Mouse (Mus musculus): ENCODE data around the gene Defb11. TPM values are rescaled to one million over a fixed set of nuclear protein-coding genes. Genes with fewer than 3 reads are reported as not detected.
"Not testable (repeated sequence)": the region's sequence is repeated elsewhere in the genome, so short reads cannot be mapped to it uniquely, and the experiment has no call there.

The Defb11 gene
- polyA plus RNA-seq (2014; fragmentation: Nextera tagmentation; extraction: Ambion mirVana): not detected in 2 replicates

DNA sequence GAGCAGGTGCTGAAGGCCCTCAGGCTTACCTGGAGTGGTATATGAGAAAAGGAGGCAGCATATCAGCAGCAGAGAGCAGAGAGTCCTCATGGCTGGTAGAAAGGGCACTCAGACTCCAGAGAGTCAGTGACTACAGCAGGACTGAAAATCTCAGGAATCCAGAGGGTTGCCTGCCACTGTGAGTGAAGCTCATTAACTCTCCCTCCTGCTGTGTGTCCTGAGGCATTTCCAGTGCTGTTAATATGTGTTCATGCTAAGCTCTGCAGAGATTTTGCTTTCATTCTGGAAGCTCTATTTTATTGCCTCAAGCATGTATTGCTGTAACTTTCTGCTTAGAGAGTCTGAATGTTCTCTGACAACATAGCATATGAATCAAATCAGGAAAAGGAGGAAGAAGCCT is at the start of gene Defb11:
Gene Defb11, minus strand, starts transcription at position 123 of the 400 bp plus-strand sequence.
- not testable (repeated sequence) for H3K9ac ChIP-seq (replicated peaks; ENCODE audit: low read length); H3K4me2 ChIP-seq (ENCODE audit: low read depth, low read length); DNase-seq (ENCODE audit: low spot score); H3K27me3 ChIP-seq (ENCODE audit: control insufficient read depth, insufficient read depth, low read length); H3K9me3 ChIP-seq (replicated peaks; ENCODE audit: control insufficient read depth, low read length); H3K36me3 ChIP-seq (replicated peaks; ENCODE audit: control insufficient read depth, insufficient read depth, low read depth, low read length); H3K4me3 ChIP-seq (ENCODE audit: low read depth, low read length); H3K4me1 ChIP-seq (ENCODE audit: control insufficient read depth, insufficient read depth, low read length); H3K27ac ChIP-seq (replicated peaks; ENCODE audit: low read depth, low read length); ATAC-seq (replicated peaks; ENCODE audit: insufficient number of reproducible peaks, low FRiP score, low TSS enrichment, low read depth)

DNA sequence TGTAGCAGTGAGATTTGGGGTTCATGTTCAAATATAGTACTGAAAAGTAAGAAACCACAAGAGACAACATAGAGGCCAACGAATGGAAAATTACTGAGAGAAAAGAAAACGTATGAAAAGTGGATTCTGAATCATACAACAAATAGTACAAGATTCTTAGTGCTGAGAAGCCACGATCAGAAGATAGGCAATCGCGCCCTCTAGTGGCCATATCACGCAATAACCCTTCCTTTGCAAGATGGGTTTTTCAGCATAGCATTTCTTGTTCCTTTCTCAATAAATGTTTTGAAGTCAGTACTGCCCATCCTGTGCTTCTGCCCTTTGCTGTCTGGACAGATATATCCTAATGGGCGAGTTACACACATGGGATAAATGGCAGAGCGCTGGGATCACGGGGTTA is 49.1 kb upstream of the Defb11 start:
- no peaks in the 10 kb centered on the region for H3K27me3 ChIP-seq (ENCODE audit: control insufficient read depth, insufficient read depth, low read length)
- 7% methylated on average over 9 of the region's 9 CpGs for WGBS
- ATAC-seq (replicated peaks; ENCODE audit: insufficient number of reproducible peaks, low FRiP score, low TSS enrichment, low read depth) (no peak), DNase-seq (ENCODE audit: low spot score) (peak; percentile 69)
- no peaks in the 10 kb centered on the region for H3K9me3 ChIP-seq (replicated peaks; ENCODE audit: control insufficient read depth, low read length)
- H3K36me3 ChIP-seq (replicated peaks; ENCODE audit: control insufficient read depth, insufficient read depth, low read depth, low read length): no peaks in the 10 kb centered on the region
- H3K4me1 ChIP-seq (ENCODE audit: control insufficient read depth, insufficient read depth, low read length): no peaks in the 10 kb centered on the region
- H3K4me2 ChIP-seq (ENCODE audit: low read depth, low read length): no peak overlapping the region
- H3K4me3 ChIP-seq (ENCODE audit: low read depth, low read length): no peak overlapping the region
- no peak overlapping the region for H3K9ac ChIP-seq (replicated peaks; ENCODE audit: low read length)
- H3K27ac ChIP-seq (replicated peaks; ENCODE audit: low read depth, low read length): no peak overlapping the region

DNA sequence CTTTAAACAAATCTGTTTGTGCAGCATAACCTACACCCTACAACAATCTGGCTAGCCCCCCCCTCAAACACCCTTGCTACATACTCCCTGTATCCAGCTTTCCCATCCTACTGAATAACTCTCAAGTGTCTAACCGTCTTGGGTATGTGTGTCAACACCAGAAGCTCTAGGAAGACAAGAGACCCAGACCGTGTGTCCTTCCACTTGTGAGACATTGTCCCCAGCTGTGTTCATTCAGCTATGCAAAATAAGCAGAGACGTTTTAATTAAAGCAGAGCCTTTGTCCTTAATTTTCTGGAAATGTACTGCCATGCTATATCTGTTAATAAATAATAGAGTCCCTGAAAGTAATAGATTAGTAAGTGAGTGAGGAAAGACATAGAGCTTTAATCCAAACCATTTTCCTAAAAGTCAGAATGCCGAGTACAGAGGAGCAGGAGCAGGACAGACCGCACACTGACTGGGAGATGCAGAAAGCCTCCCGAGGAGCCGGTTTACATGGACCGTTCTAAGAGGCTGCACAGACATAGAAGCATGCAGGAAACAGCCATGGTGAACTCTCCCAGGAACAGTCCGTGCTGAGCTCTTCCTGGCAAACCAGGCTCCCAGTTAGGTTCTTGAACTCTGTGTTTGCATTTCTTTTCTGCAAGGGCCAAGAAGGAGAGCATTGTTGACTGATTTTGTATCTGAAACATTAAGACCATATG is 41.3 kb upstream of the Defb11 start:
- Histone ChIP-seq H3K4me1 (ENCODE audit: control insufficient read depth, insufficient read depth, low read length) (no peaks in the 10 kb centered on the region), H3K27ac (replicated peaks; ENCODE audit: low read depth, low read length) (no peak overlapping the region), H3K9ac (replicated peaks; ENCODE audit: low read length) (no peak overlapping the region), H3K36me3 (replicated peaks; ENCODE audit: control insufficient read depth, insufficient read depth, low read depth, low read length) (no peaks in the 10 kb centered on the region), H3K27me3 (ENCODE audit: control insufficient read depth, insufficient read depth, low read length) (no peaks in the 10 kb centered on the region), H3K4me3 (ENCODE audit: low read depth, low read length) (no peak overlapping the region), H3K9me3 (replicated peaks; ENCODE audit: control insufficient read depth, low read length) (no peaks in the 10 kb centered on the region), H3K4me2 (ENCODE audit: low read depth, low read length) (no peak overlapping the region)
- no peak for ATAC-seq (replicated peaks; ENCODE audit: insufficient number of reproducible peaks, low FRiP score, low TSS enrichment, low read depth)
- 72% methylated on average over 9 of the region's 9 CpGs for WGBS
- DNase-seq (ENCODE audit: low spot score): no peak

GRCm38 (mm10) chr8:21946462-21946861 is 40.2 kb upstream of the Defb11 start, which contains the start of gene Defb13:
TSS of gene Defb13 (plus strand) at chr8:21946762.
- no peak within 1 kb of the TSS for H3K9ac ChIP-seq (replicated peaks; ENCODE audit: low read length)
- H3K4me3 ChIP-seq (ENCODE audit: low read depth, low read length): no peak within 1 kb of the TSS
- no peaks in the 10 kb centered on the region for H3K27me3 ChIP-seq (ENCODE audit: control insufficient read depth, insufficient read depth, low read length)
- 77% methylated on average over 6 of the region's 6 CpGs for WGBS
- no peaks in the 10 kb centered on the region for H3K4me1 ChIP-seq (ENCODE audit: control insufficient read depth, insufficient read depth, low read length)
- no peak within 1 kb of the TSS for H3K27ac ChIP-seq (replicated peaks; ENCODE audit: low read depth, low read length)
- H3K4me2 ChIP-seq (ENCODE audit: low read depth, low read length): no peak within 1 kb of the TSS; the same call in 1 of the 2 replicates
- no peaks in the 10 kb centered on the region for H3K9me3 ChIP-seq (replicated peaks; ENCODE audit: control insufficient read depth, low read length)
- no peak for ATAC-seq (replicated peaks; ENCODE audit: insufficient number of reproducible peaks, low FRiP score, low TSS enrichment, low read depth)
- no peak for DNase-seq (ENCODE audit: low spot score)
- no peaks in the 10 kb centered on the region for H3K36me3 ChIP-seq (replicated peaks; ENCODE audit: control insufficient read depth, insufficient read depth, low read depth, low read length)

DNA sequence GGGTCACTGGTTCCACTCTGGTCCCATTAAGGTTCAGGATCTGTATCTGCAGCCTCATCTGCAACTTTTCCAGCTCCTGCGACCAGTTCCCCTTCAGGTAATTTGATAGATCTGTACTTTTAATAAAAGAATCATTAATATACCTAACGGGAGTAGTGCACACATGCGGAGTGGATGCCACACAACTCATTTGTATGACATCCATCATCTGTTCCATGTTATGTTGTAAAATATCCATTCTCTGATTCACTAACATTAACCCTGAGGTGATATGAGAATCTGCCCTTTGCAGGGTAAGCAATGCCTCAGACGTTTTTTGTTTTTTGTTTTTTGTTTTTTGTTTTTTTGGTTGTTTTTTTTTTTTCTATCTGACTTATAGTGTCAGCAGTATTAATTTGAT is 31.8 kb upstream of the Defb11 start, which contains the start of gene Defb35:
Gene Defb35, plus strand, starts transcription at position 301 of the 400 bp plus-strand sequence.
- not testable (repeated sequence) for H3K9me3 ChIP-seq (replicated peaks; ENCODE audit: control insufficient read depth, low read length); DNase-seq (ENCODE audit: low spot score); H3K9ac ChIP-seq (replicated peaks; ENCODE audit: low read length); H3K27me3 ChIP-seq (ENCODE audit: control insufficient read depth, insufficient read depth, low read length); H3K36me3 ChIP-seq (replicated peaks; ENCODE audit: control insufficient read depth, insufficient read depth, low read depth, low read length); H3K4me2 ChIP-seq (ENCODE audit: low read depth, low read length); H3K4me3 ChIP-seq (ENCODE audit: low read depth, low read length); H3K27ac ChIP-seq (replicated peaks; ENCODE audit: low read depth, low read length); H3K4me1 ChIP-seq (ENCODE audit: control insufficient read depth, insufficient read depth, low read length); ATAC-seq (replicated peaks; ENCODE audit: insufficient number of reproducible peaks, low FRiP score, low TSS enrichment, low read depth)
- 84% methylated on average over 4 of the region's 4 CpGs for WGBS

DNA sequence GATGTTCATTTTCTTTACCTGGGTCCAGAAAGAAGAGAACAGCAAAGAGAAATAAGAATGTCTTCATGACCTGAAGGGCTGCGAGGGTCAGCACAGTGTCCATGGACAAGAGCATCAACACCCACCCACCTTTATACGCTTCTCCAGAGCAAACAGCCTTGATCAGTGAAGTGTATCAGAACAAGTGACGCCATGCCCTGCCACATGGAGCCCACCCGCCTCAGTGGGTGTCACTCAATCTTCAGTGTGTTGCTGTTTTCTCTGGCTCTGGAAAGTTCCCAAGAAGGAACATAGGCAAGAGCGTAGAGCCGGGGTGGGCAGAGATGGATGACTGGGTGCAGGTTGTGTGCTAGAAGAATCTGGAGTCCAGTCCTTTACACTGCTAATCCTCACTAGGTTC is 26.4 kb upstream of the Defb11 start, which contains the start of gene Defb15:
Gene Defb15, minus strand, starts transcription at position 101 of the 400 bp plus-strand sequence.
- no peak for DNase-seq (ENCODE audit: low spot score)
- no peaks in the 10 kb centered on the region for H3K36me3 ChIP-seq (replicated peaks; ENCODE audit: control insufficient read depth, insufficient read depth, low read depth, low read length)
- no peaks in the 10 kb centered on the region for H3K27me3 ChIP-seq (ENCODE audit: control insufficient read depth, insufficient read depth, low read length)
- H3K27ac ChIP-seq (replicated peaks; ENCODE audit: low read depth, low read length): no peak within 1 kb of the TSS
- WGBS: 91% methylated on average over 6 of the region's 6 CpGs
- H3K4me3 ChIP-seq (ENCODE audit: low read depth, low read length): no peak within 1 kb of the TSS
- H3K9me3 ChIP-seq (replicated peaks; ENCODE audit: control insufficient read depth, low read length): no peaks in the 10 kb centered on the region
- H3K4me2 ChIP-seq (ENCODE audit: low read depth, low read length): no peak within 1 kb of the TSS
- H3K4me1 ChIP-seq (ENCODE audit: control insufficient read depth, insufficient read depth, low read length): no peaks in the 10 kb centered on the region
- H3K9ac ChIP-seq (replicated peaks; ENCODE audit: low read length): no peak within 1 kb of the TSS
- no peak for ATAC-seq (replicated peaks; ENCODE audit: insufficient number of reproducible peaks, low FRiP score, low TSS enrichment, low read depth)

DNA sequence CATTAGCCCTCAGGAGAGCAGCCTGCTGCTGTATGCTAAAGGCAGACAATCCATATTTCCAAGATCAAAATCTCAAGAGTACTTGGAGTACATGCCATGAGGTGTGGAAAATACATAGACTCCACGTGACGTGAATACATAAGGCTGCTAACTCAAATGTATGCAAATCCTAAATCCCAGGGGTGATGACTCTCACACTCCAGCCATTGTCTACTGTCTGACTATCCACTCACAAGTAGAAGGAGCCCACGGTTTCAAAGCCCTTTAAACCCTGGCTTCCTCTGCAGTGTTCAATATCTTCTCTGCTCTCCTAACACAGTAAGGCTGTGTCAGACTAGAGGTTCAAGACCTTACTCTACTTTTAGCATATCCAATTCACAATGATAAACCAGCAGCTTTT is 24.5 kb upstream of the Defb11 start:
- DNase-seq (ENCODE audit: low spot score); H3K4me3 ChIP-seq (ENCODE audit: low read depth, low read length); H3K9ac ChIP-seq (replicated peaks; ENCODE audit: low read length); H3K27ac ChIP-seq (replicated peaks; ENCODE audit: low read depth, low read length); H3K36me3 ChIP-seq (replicated peaks; ENCODE audit: control insufficient read depth, insufficient read depth, low read depth, low read length); H3K9me3 ChIP-seq (replicated peaks; ENCODE audit: control insufficient read depth, low read length); H3K27me3 ChIP-seq (ENCODE audit: control insufficient read depth, insufficient read depth, low read length); ATAC-seq (replicated peaks; ENCODE audit: insufficient number of reproducible peaks, low FRiP score, low TSS enrichment, low read depth); H3K4me2 ChIP-seq (ENCODE audit: low read depth, low read length); H3K4me1 ChIP-seq (ENCODE audit: control insufficient read depth, insufficient read depth, low read length): not testable (repeated sequence)
- WGBS: 82% methylated on average over 3 of the region's 3 CpGs

DNA sequence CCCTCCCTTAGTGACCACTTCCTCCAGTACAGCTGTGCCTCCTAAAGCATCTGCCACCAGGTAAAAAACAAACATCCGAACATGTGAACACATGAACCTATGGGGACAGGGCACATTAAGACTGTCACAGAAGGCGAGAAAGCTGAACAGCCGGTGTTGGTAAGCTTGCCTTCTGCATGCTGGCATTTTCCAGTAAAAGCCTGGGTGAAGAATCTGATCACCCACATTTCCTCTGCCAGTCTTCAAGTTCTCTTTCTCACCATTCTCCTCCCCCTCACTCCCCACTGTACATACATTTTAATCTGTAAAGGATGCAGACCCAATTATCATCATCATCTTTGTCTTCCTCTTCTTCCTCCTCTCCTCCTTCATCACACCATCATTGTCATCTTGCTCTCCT is 9.4 kb upstream of the Defb11 start:
- DNase-seq (ENCODE audit: low spot score) (no peak), ATAC-seq (replicated peaks; ENCODE audit: insufficient number of reproducible peaks, low FRiP score, low TSS enrichment, low read depth) (no peak)
- Histone ChIP-seq H3K27me3 (ENCODE audit: control insufficient read depth, insufficient read depth, low read length) (no peaks in the 10 kb centered on the region), H3K36me3 (replicated peaks; ENCODE audit: control insufficient read depth, insufficient read depth, low read depth, low read length) (no peaks in the 10 kb centered on the region), H3K9me3 (replicated peaks; ENCODE audit: control insufficient read depth, low read length) (no peaks in the 10 kb centered on the region), H3K4me1 (ENCODE audit: control insufficient read depth, insufficient read depth, low read length) (no peaks in the 10 kb centered on the region), H3K4me3 (ENCODE audit: low read depth, low read length) (no peak overlapping the region), H3K9ac (replicated peaks; ENCODE audit: low read length) (no peak overlapping the region), H3K27ac (replicated peaks; ENCODE audit: low read depth, low read length) (no peak overlapping the region), H3K4me2 (ENCODE audit: low read depth, low read length) (no peak overlapping the region)
- 93% methylated on average over 3 of the region's 3 CpGs for WGBS
